In genomic region chr12:51887301-51888290, GRCm38 (mm10) we compare ENCODE assay signal across 14 mouse cellular contexts. TPM values are rescaled to one million over a fixed set of nuclear protein-coding genes. Genes with fewer than 3 reads are reported as not detected.
DNase-seq lines count a peak whose midpoint lies in the region; ATAC-seq and TF ChIP-seq lines count a peak whose summit lies in the region.
"Had no signal": no experiment of that assay in that cellular context is flagged by ENCODE, and none has a peak within 500 bp of the region (broad histone marks: within the 10 kb centered on the region; RNA-seq: fewer than 3 reads in every experiment).

No protein-coding gene starts in this region.

- H3K9ac ChIP-seq in lung, embryonic 15.5 days, result no peak overlapping the region
- no peak overlapping the region for H3K9ac ChIP-seq in heart, embryonic 12.5 days
- H3K9ac ChIP-seq: heart, embryonic 15.5 days; limb, embryonic 15.5 days; midbrain, embryonic 12.5 days had no signal

- WGBS in lung, embryonic 15.5 days, result 57% methylated on average over 11 of the region's 11 CpGs
- WGBS in heart, embryonic 12.5 days, result 81% methylated on average over 11 of the region's 11 CpGs

- no peaks in the 10 kb centered on the region for H3K9me3 ChIP-seq in lung, embryonic 15.5 days
- no peaks in the 10 kb centered on the region for H3K9me3 ChIP-seq in G1E (replicated peaks)
- no peaks in the 10 kb centered on the region for H3K9me3 ChIP-seq in heart, embryonic 12.5 days (replicated peaks)
- H3K9me3 ChIP-seq: heart, embryonic 15.5 days; limb, embryonic 15.5 days; midbrain, embryonic 12.5 days had no signal

- H3K36me3 ChIP-seq in lung, embryonic 15.5 days, result peaks cover 42% of the 10 kb centered on the region
- H3K36me3 ChIP-seq in G1E (replicated peaks), result peaks cover 93% of the 10 kb centered on the region
- H3K36me3 ChIP-seq in heart, embryonic 12.5 days, result peaks cover 68% of the 10 kb centered on the region

- DNase-seq in lung, adult 18-20 months, result no peak
- DNase-seq in G1E (ENCODE audit: low spot score), result no peak
- DNase-seq in thymus, postnatal 0 days (ENCODE audit: low spot score), result peak; percentile 63
- DNase-seq in adrenal gland, adult (ENCODE audit: inconsistent age in 2 of 2, low spot score in 1 of 2), result no peak
- DNase-seq: adrenal gland, postnatal 25 days; cerebellum, adult 9-10 months; kidney, adult 2 months had no signal

- H3K4me3 ChIP-seq in lung, embryonic 15.5 days, result no peak overlapping the region
- no peak overlapping the region for H3K4me3 ChIP-seq in G1E (ENCODE audit: low read depth, low read length)
- no peak overlapping the region for H3K4me3 ChIP-seq in heart, embryonic 12.5 days
- H3K4me3 ChIP-seq: heart, embryonic 15.5 days; limb, embryonic 15.5 days; midbrain, embryonic 12.5 days had no signal

- no peak for ATAC-seq in lung, embryonic 15.5 days (ENCODE audit: borderline replicate concordance, extremely low read depth, low FRiP score, low TSS enrichment)
- peak; percentile 32 for ATAC-seq in G1E (ENCODE audit: extremely low read depth, insufficient number of reproducible peaks, low FRiP score, poor library complexity, severe bottlenecking)
- ATAC-seq in megakaryocyte progenitor cell, adult 5-6 weeks (replicated peaks; ENCODE audit: poor library complexity), result peak; percentile 12; the same call in 1 of the 2 replicates
- no peak for ATAC-seq in erythroid progenitor cell, adult 5-6 weeks (replicated peaks; ENCODE audit: low FRiP score, poor library complexity, severe bottlenecking)
- no peak for ATAC-seq in heart, embryonic 12.5 days (ENCODE audit: insufficient number of reproducible peaks, low FRiP score)

- H3K27me3 ChIP-seq in lung, embryonic 15.5 days, result no peaks in the 10 kb centered on the region
- no peaks in the 10 kb centered on the region for H3K27me3 ChIP-seq in G1E (ENCODE audit: insufficient read depth, low read length)
- no peaks in the 10 kb centered on the region for H3K27me3 ChIP-seq in heart, embryonic 12.5 days (replicated peaks)
- H3K27me3 ChIP-seq: heart, embryonic 15.5 days; limb, embryonic 15.5 days; midbrain, embryonic 12.5 days had no signal

- no peak for TF ChIP-seq CTCF in G1E (IDR thresholded peaks at IDR 0.05; ENCODE audit: low read depth, low read length)

- H3K4me2 ChIP-seq in lung, embryonic 15.5 days, result no peak overlapping the region
- H3K4me2 ChIP-seq in heart, embryonic 12.5 days, result no peak overlapping the region
- H3K4me2 ChIP-seq: heart, embryonic 15.5 days; limb, embryonic 15.5 days; midbrain, embryonic 12.5 days had no signal

- peak overlapping the region; percentile 25; the same call in 1 of the 2 replicates for H3K27ac ChIP-seq in lung, embryonic 15.5 days
- H3K27ac ChIP-seq in heart, embryonic 12.5 days (ENCODE audit: poor library complexity, severe bottlenecking), result no peak overlapping the region
- H3K27ac ChIP-seq: heart, embryonic 15.5 days; limb, embryonic 15.5 days; midbrain, embryonic 12.5 days had no signal

- H3K4me1 ChIP-seq in lung, embryonic 15.5 days, result 0 out of 2 replicates have a peak, but pooled peaks cover 5% of the 10 kb centered on the region
- H3K4me1 ChIP-seq in G1E (ENCODE audit: insufficient read depth, low read depth, low read length), result peaks cover 8% of the 10 kb centered on the region
- peaks cover 4% of the 10 kb centered on the region; the same call in 1 of the 2 replicates for H3K4me1 ChIP-seq in heart, embryonic 12.5 days (replicated peaks)
- H3K4me1 ChIP-seq: limb, embryonic 15.5 days; midbrain, embryonic 12.5 days had no signal

RNA-seq across cellular contexts. Expression of gene Hectd1, which starts 58.3 kb away (rescaled TPM):
- polyA plus RNA-seq in lung, embryonic 15.5 days (2015; fragmentation: Nextera tagmentation; extraction: Ambion mirVana), result 34.2 and 39.0 TPM in 2 replicates
- total RNA-seq in G1E (2014; fragmentation: Nextera tagmentation) (249 and 255 TPM in 2 replicates), G1E (2017) (238 and 273 TPM in 2 replicates)
- polyA plus RNA-seq in G1E (2012), result 25.4 and 35.0 TPM in 2 replicates
- total RNA-seq in megakaryocyte progenitor cell, adult 5-6 weeks (2015), result 50.5 and 58.2 TPM in 2 replicates
- 83.8 and 108 TPM in 2 replicates for total RNA-seq in megakaryocyte progenitor cell, adult 5-6 weeks (2017)
- 36.7 and 50.8 TPM in 2 replicates for polyA plus RNA-seq in thymus, postnatal 0 days (2015; fragmentation: Nextera tagmentation; extraction: Ambion mirVana)
- total RNA-seq in erythroid progenitor cell, adult 5-6 weeks (2015; ENCODE audit: low replicate concordance), result 83.3 and 96.0 TPM in 2 replicates
- total RNA-seq in erythroid progenitor cell, adult 5-6 weeks (2017; ENCODE audit: low replicate concordance), result 139 and 142 TPM in 2 replicates
- 38.9 and 41.1 TPM in 2 replicates for polyA plus RNA-seq in heart, embryonic 12.5 days (2016; fragmentation: Nextera tagmentation; extraction: Ambion mirVana)

Comparison
In these comparisons a context has a peak if more than half of its experiments do, and no peak if none do; other contexts are left out.
1. ATAC-seq: peak in G1E (single experiment) and megakaryocyte progenitor cell, adult 5-6 weeks (single experiment); none in lung, embryonic 15.5 days (single experiment), erythroid progenitor cell, adult 5-6 weeks (single experiment) and heart, embryonic 12.5 days (single experiment).